Mouse (Mus musculus) gastrocnemius, postnatal 14 days (tissue): ENCODE data around the gene Hmox1. TPM values are rescaled to one million over a fixed set of nuclear protein-coding genes. Genes with fewer than 3 reads are reported as not detected.

Experiments
- DNase-seq: peaks from one replicate; pipeline ENCODE4 v3.0.0; 2021; ENCODE audit warnings: mixed read lengths
- intact Hi-C: fragments of 180-260 bp; cut with DNase I; formaldehyde crosslinking; loops from one replicate; pipeline ENCODE4 v1.15.1; 2025; ENCODE audit warnings: low total_unique reads
- total RNA-seq, 2 experiments: library from RNA; stranded (reverse); gene quantifications; 2 replicates each; pipeline ENCODE4 v1.2.3; 2021

Hmox1 gene
- total RNA-seq, 2 experiments from 2014 or later: 12.2 to 13.8 TPM

- intact Hi-C loops: no loop called here
- no peak for DNase-seq
Observed at GRCm38 (mm10) chr8:75086002-75086401, 7.4 kb upstream of the Hmox1 start.

- DNase-seq: no peak
- intact Hi-C loops: no loop called here
Observed at GRCm38 (mm10) chr8:75087127-75087526, 6.3 kb upstream of the Hmox1 start.

GRCm38 (mm10) chr8:75088989-75089881, 4.2 kb upstream of the Hmox1 start:
- peak; percentile 81 for DNase-seq
- intact Hi-C loops: no loop called here

GRCm38 (mm10) chr8:75090781-75091365, 2.5 kb upstream of the Hmox1 start:
- intact Hi-C loops: no loop called here
- no peak for DNase-seq

GRCm38 (mm10) chr8:75102956-75103355, 9.5 kb downstream of the Hmox1 start:
- intact Hi-C loops: no loop called here
- DNase-seq: no peak

- intact Hi-C loops: no loop called here
- DNase-seq: no peak
Observed at GRCm38 (mm10) chr8:75103376-75103878, 10.0 kb downstream of the Hmox1 start.

GRCm38 (mm10) chr8:75108527-75109235, 15.3 kb downstream of the Hmox1 start:
- intact Hi-C loops: loop anchor here (2.0 kb wide), 1 partner anchor 36 kb away; no protein-coding TSS in a partner anchor
- DNase-seq: peak; percentile 78

GRCm38 (mm10) chr8:75109236-75109967, 16.0 kb downstream of the Hmox1 start, which contains the start of gene Mcm5:
Gene Mcm5, plus strand, starts transcription at chr8:75109569.
- peak; percentile 98 for DNase-seq
- intact Hi-C loops: loop anchor here (2.0 kb wide), 1 partner anchor 37 kb away; no protein-coding TSS in a partner anchor

- DNase-seq: no peak
- intact Hi-C loops: no loop called here
Observed at GRCm38 (mm10) chr8:75110093-75110492, 16.7 kb downstream of the Hmox1 start.

GRCm38 (mm10) chr8:75118505-75118904, 25.1 kb downstream of the Hmox1 start:
- intact Hi-C loops: no loop called here
- no peak for DNase-seq

- intact Hi-C loops: no loop called here
- DNase-seq: no peak
Observed at GRCm38 (mm10) chr8:75119287-75119686, 25.9 kb downstream of the Hmox1 start.

GRCm38 (mm10) chr8:75119747-75120146, 26.3 kb downstream of the Hmox1 start:
- DNase-seq: no peak
- intact Hi-C loops: no loop called here

GRCm38 (mm10) chr8:75127406-75127805, 34.0 kb downstream of the Hmox1 start:
- DNase-seq: no peak
- intact Hi-C loops: no loop called here

- intact Hi-C loops: loop anchor here (5.0 kb wide), 1 partner anchor 140 kb away; no protein-coding TSS in a partner anchor
- DNase-seq: no peak
Observed at GRCm38 (mm10) chr8:75132485-75132884, 39.1 kb downstream of the Hmox1 start.

- intact Hi-C loops: loop anchor here (5.0 kb wide), 1 partner anchor 139 kb away; no protein-coding TSS in a partner anchor
- no peak for DNase-seq
Observed at GRCm38 (mm10) chr8:75133399-75133798, 40.0 kb downstream of the Hmox1 start.

GRCm38 (mm10) chr8:75134603-75135391, 41.4 kb downstream of the Hmox1 start:
- DNase-seq: peak; percentile 65
- intact Hi-C loops: loop anchor here (5.0 kb wide), 2 partner anchors 83 to 138 kb away; no protein-coding TSS in a partner anchor

- intact Hi-C loops: loop anchor here (2.0 to 5.0 kb wide), 2 partner anchors 17 to 82 kb away; no protein-coding TSS in a partner anchor
- DNase-seq: no peak
Observed at GRCm38 (mm10) chr8:75135756-75136155, 42.3 kb downstream of the Hmox1 start.

GRCm38 (mm10) chr8:75136256-75136655, 42.8 kb downstream of the Hmox1 start:
- no peak for DNase-seq
- intact Hi-C loops: loop anchor here (2.0 to 5.0 kb wide), 2 partner anchors 17 to 81 kb away; no protein-coding TSS in a partner anchor
